Mouse (Mus musculus) liver, embryonic 14.5 days (tissue): ENCODE measurements around the gene Gpr153. TPM values are rescaled to one million over a fixed set of nuclear protein-coding genes. Genes with fewer than 3 reads are reported as not detected.
A peak's percentile ranks its signal among the peaks of the same experiment; 100 is the strongest.

Source experiments
- ATAC-seq: fragments of 200-750 bp; cut with Nextera tagmentation; 2 replicates; pipeline ENCODE4 v1.8.0; 2017; ENCODE audit warnings: moderate number of reproducible peaks, mild to moderate bottlenecking, moderate library complexity; ENCODE audit not compliant: insufficient read depth
- DNase-seq, 3 experiments: peaks; one replicate each; pipeline ENCODE4 v3.0.0-alpha.2; 2012 to 2013; ENCODE audit warnings: low read depth in 3 of 3, low spot score in 3 of 3
- H3K27ac ChIP-seq: fragments of 300-500 bp; sonication (generic); 2 replicates; pipeline ENCODE4 v1.5.1; 2014; ENCODE audit warnings: moderate library complexity, mild to moderate bottlenecking, control low read depth, inconsistent platforms
- H3K27me3 ChIP-seq: fragments of 300-500 bp; sonication (generic); 2 replicates; pipeline ENCODE4 v1.6.1; 2014; ENCODE audit warnings: mild to moderate bottlenecking, low read length, moderate library complexity; ENCODE audit not compliant: control insufficient read depth, insufficient read depth
- H3K36me3 ChIP-seq: fragments of 300-500 bp; sonication (generic); replicated peaks from 2 replicates; pipeline ENCODE4 v1.6.1; 2014; ENCODE audit warnings: low read depth; ENCODE audit not compliant: control insufficient read depth, insufficient read depth
- H3K4me1 ChIP-seq, 2 experiments: fragments of 200-500 bp in 1 of 2; fragments of 300-500 bp in 1 of 2; sonication (generic) in 1 of 2; replicated peaks; 2 replicates each; pipeline ENCODE4 v1.6.1; 2012 to 2014; ENCODE audit warnings: antibody characterized with exemption in 1 of 2, inconsistent platforms in 1 of 2, low read length in 1 of 2; ENCODE audit not compliant: control insufficient read depth in 2 of 2, insufficient read depth in 2 of 2
- H3K4me2 ChIP-seq: fragments of 300-500 bp; sonication (generic); 2 replicates; pipeline ENCODE4 v1.6.1; 2014; ENCODE audit warnings: low read depth, mild to moderate bottlenecking, control low read depth, moderate library complexity
- H3K4me3 ChIP-seq, 2 experiments: fragments of 200-500 bp in 1 of 2; fragments of 300-500 bp in 1 of 2; sonication (generic) in 1 of 2; 2 replicates each; pipeline ENCODE4 v1.5.1; 2012 to 2014; ENCODE audit warnings: low read depth in 2 of 2, low read length in 2 of 2, mild to moderate bottlenecking in 2 of 2, control low read depth in 1 of 2, inconsistent platforms in 1 of 2, moderate library complexity in 1 of 2; ENCODE audit not compliant: insufficient read depth in 1 of 2
- H3K9ac ChIP-seq: fragments of 300-500 bp; sonication (generic); replicated peaks from 2 replicates; pipeline ENCODE4 v1.6.1; 2014; ENCODE audit warnings: mild to moderate bottlenecking, control low read depth, moderate library complexity
- H3K9me3 ChIP-seq: fragments of 300-500 bp; sonication (generic); 2 replicates; pipeline ENCODE4 v1.6.1; 2016; ENCODE audit warnings: low read length, mixed read lengths; ENCODE audit not compliant: control insufficient read depth
- CTCF ChIP-seq: IDR thresholded peaks from 2 replicates; pipeline ENCODE4 v1.5.1; 2016; ENCODE audit warnings: antibody characterized with exemption, low read depth, control low read depth
- EP300 ChIP-seq: IDR thresholded peaks from 2 replicates; pipeline ENCODE4 v1.6.1; 2016; ENCODE audit warnings: antibody characterized with exemption, low read depth
- WGBS: fragments of 180-500 bp; shearing (Covaris S2); extraction: QIAGEN DNeasy Blood & Tissue Kit; methylation state at CpG from one replicate; pipeline ENCODE4 v1.1.7; 2014; ENCODE audit not compliant: insufficient replicate concordance; 5-methylcytosine and 5-hydroxymethylcytosine counted together
- polyA plus RNA-seq, 2 experiments: library from polyadenylated mRNA; depleted of rRNA in 1 of 2; stranded (reverse) in 1 of 2; unstranded in 1 of 2; fragments of >200 nt; fragmentation: Nextera tagmentation in 1 of 2; extraction: Ambion mirVana in 1 of 2; gene quantifications; 2 replicates each; pipeline versions ENCODE4 v1.2.1 to v1.2.3; 2012 to 2014

Gpr153 gene
- polyA plus RNA-seq, 2 experiments, result 0.58 to 1.2 TPM

DNA sequence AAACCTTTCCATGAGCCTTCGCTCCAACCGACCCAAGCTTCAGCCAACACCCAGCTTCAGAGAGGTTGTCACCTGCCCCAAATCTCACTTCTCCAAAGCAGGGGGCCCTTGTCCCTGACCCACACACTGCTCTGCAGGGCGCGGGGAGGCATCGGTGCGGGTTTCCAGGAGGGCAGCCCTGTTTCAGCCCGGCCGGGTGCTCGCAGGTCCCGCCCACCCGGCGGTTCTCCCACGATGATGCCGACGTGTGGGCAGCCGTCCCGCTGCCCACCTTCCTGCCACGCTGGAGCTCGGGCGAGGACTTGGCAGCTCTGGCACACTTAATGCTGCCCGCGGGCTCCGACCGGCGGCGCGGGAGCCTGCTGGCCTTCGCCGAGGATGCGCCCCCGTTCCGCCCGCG, 8.7 kb downstream of the Gpr153 start:
- DNase-seq (no peak), ATAC-seq (no peak)
- Histone ChIP-seq H3K4me2 (peak overlapping the region; percentile 41), H3K9me3 (no peaks in the 10 kb centered on the region), H3K27me3 (peaks cover 64% of the 10 kb centered on the region), H3K9ac (no peak overlapping the region), H3K4me3 (peak overlapping the region in 1 of 2 experiments; percentile 6; a peak in 1 of 4 replicates), H3K27ac (no peak overlapping the region), H3K36me3 (no peaks in the 10 kb centered on the region), H3K4me1 (no peaks in the 10 kb centered on the region)
- 19% methylated on average over 34 of the region's 34 CpGs for WGBS
- TF ChIP-seq EP300 (no peak), CTCF (no peak)

DNA sequence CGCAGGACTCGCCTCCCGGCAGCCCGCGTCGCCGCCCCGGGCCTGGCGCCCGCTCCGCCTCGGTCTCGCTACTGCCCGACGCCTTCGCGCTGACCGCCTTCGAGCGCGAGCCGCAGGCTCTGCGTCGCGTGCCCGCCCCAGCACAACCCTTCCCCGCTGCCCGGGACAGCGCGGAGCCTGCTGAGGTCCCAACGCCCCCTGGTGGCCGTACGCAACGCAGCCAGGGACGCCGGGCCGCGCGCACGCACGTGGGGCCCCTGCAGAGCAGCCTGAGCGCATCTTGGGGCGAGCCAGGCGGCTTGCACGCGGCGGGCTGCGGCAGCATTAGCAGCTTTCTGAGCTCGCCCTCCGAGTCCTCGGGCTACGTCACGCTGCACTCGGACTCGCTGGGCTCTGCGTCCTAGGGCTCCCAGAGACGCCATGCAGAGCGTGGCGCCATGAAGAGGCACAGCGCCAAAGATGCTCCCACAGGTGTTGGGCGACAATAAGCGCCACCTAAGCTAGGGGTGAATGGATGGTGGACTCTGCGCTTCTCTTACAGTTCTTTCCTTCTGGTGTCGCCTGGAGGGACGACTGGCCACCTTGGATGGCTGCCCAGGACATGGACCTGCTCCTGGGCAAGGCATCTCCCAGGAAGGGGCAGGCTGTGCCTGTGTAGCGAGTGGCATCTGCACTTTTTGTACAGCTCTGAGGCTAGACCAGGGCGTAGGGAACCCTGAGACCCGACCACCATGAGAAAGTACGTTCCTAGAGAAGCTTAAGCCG, 9.3 kb downstream of the Gpr153 start:
- TF ChIP-seq CTCF, result peak; percentile 78
- TF ChIP-seq EP300, result no peak
- Histone ChIP-seq H3K27me3 (peaks cover 70% of the 10 kb centered on the region), H3K27ac (no peak overlapping the region), H3K9ac (no peak overlapping the region), H3K4me3 (peak overlapping the region in 1 of 2 experiments; percentile 6; a peak in 1 of 4 replicates), H3K36me3 (no peaks in the 10 kb centered on the region), H3K4me1 (no peaks in the 10 kb centered on the region), H3K9me3 (no peaks in the 10 kb centered on the region), H3K4me2 (peak overlapping the region; percentile 41)
- DNase-seq (peak in 2 of 3 experiments; percentile 41 to 53), ATAC-seq (peak; percentile 72; the same call in 1 of the 2 replicates)
- 4% methylated on average over 70 of the region's 70 CpGs for WGBS

DNA sequence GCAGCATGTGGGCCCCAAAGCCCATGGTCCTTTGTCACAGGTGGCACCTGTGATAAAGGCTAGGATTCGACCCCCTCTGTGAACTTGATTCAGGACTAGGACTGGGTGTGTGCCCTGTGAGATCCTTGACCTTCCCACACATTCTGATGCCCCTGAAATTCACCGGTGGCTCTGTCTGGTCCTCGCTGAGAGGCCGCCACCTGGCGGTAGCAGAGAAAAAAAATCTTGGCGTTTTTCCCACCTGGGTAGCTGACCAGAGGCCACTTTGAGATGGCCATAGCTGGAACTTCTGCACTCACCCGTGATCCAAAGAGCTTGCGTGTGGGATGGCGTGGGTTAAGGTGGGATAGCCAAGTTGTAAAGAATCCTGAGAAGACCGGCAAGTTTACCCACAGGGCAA, 11.5 kb downstream of the Gpr153 start:
- Histone ChIP-seq H3K4me2 (no peak overlapping the region), H3K36me3 (no peaks in the 10 kb centered on the region), H3K27ac (no peak overlapping the region), H3K9me3 (no peaks in the 10 kb centered on the region), H3K27me3 (peaks cover 83% of the 10 kb centered on the region), H3K4me3 (no peak overlapping the region), H3K9ac (no peak overlapping the region), H3K4me1 (no peaks in the 10 kb centered on the region)
- ATAC-seq, result no peak
- TF ChIP-seq EP300, result no peak
- TF ChIP-seq CTCF, result peak; percentile 77
- 3% methylated on average over 10 of the region's 10 CpGs for WGBS
- DNase-seq, result no peak

DNA sequence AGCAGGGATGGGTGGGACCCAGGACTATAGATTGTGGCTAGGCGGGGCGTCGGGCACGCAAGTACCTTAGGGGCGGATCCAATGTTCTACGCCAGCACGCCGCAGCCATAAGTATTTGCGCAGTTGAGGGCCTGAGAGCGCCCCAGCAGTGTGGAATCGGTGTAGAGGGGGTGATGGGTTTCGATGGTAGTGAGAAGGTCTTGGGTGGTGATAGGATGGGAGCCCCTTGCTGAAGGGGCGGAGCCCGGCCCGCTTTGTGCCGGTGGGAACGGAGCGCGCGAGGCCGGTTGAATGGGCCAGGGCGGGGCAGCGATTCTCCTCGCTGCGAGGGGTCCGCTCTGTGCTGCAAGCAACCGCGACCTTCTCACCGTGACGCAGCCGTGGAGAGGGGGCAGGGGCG, 12.2 kb downstream of the Gpr153 start:
- peak overlapping the region; percentile 26; the same call in 1 of the 2 replicates for H3K4me2 ChIP-seq
- peaks cover 90% of the 10 kb centered on the region for H3K27me3 ChIP-seq
- WGBS, result 5% methylated on average over 32 of the region's 32 CpGs
- no peaks in the 10 kb centered on the region for H3K9me3 ChIP-seq
- no peak overlapping the region for H3K27ac ChIP-seq
- DNase-seq (no peak), ATAC-seq (no peak)
- TF ChIP-seq CTCF (0 out of 2 replicates have a peak, but pooled peaks have one; percentile 2), EP300 (no peak)
- H3K36me3 ChIP-seq, result no peaks in the 10 kb centered on the region
- H3K4me3 ChIP-seq, result no peak overlapping the region
- H3K9ac ChIP-seq, result no peak overlapping the region
- H3K4me1 ChIP-seq, result no peaks in the 10 kb centered on the region

DNA sequence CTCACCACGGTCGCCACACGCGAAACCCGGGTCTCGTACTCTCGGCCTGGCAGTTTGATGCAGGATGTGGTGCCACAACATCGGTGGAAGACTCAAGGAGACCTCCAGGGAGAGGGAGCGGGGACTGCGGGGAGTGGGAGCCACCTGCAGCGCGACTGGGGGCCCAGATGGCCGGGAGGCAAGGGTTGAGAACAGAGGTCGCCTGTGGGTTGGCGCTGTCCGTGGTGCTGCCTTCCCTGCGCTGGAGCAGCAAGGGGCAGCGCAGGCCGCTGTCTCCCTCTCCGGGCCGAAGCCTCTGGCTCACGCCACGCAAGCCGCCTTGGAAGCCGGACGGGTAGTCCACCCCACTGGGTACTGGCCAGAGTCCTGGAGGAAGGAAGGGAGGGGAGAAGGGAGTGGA, 12.9 kb downstream of the Gpr153 start:
- TF ChIP-seq EP300 (no peak), CTCF (no peak)
- H3K4me2 ChIP-seq, result no peak overlapping the region
- no peaks in the 10 kb centered on the region for H3K36me3 ChIP-seq
- DNase-seq, result no peak
- 7% methylated on average over 26 of the region's 26 CpGs for WGBS
- no peak overlapping the region for H3K4me3 ChIP-seq
- peaks cover 90% of the 10 kb centered on the region for H3K27me3 ChIP-seq
- H3K9ac ChIP-seq, result no peak overlapping the region
- no peak overlapping the region for H3K27ac ChIP-seq
- ATAC-seq, result no peak
- H3K4me1 ChIP-seq, result no peaks in the 10 kb centered on the region
- H3K9me3 ChIP-seq, result no peaks in the 10 kb centered on the region
